8 mouse cellular contexts compared by ENCODE assay signal in the genomic region with DNA sequence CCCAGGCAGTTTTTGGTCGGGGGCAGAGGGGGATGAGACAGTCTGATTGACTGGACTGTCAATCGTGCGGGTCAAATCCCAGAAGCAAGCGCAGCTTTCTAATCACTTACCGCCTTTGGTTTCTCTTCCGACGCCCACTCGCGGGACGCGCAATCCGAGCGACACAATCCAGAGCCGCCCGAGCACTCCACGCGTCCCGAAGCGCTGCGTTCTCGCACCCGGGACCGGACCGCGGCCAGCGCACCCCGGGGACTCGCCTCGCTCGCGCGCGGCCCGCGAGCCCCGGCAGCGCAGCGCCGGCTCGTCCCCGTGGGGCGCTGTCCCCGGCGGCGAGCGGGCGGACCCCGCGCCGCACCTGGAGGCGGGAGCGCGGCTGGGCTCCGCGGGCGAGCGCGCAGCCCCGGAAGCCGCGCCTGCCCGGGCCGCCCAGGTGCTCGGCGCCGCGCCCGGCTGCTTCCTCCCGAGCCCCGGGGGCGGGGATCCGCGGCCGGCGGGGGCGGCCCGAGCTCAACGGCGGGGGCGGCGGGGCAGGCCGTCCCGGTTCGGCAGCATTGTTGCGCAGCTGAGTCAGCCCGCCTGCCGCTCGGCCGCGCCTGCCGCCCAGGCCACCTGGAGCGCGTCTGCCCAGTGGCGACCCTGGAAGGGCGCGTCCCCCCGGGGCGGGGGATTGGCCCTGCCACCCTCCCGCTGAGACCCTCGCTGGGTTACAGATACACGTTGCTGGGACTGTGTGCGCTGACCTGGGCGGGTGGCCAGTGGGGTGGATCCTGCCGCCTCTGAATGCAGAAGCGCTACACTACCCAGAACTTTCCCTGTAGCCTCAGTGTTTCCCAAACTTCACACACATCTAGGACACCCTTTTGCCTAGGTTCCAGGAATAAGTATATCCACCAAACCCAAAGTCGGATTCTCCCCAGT. TPM values are rescaled to one million over a fixed set of nuclear protein-coding genes. Genes with fewer than 3 reads are reported as not detected.
DNase-seq lines count a peak whose midpoint lies in the region; TF ChIP-seq lines count a peak whose summit lies in the region.

A gene (minus strand): TSS at position 376 of the 918 bp plus-strand sequence.

- DNase-seq in CH12.LX (ENCODE audit: extremely low read depth), result peak; percentile 35
- peak; percentile 13 for DNase-seq in cerebellum, adult 11-12 months
- DNase-seq in frontal cortex, postnatal 10 days (ENCODE audit: low spot score in 2 of 2), result peak; percentile 19 to 48
- peak; percentile 37 for DNase-seq in hindbrain, embryonic 10.5 days (ENCODE audit: low spot score)
- peak; percentile 51 to 71 for DNase-seq in layer of hippocampus, postnatal 10 days (ENCODE audit: low spot score in 2 of 2)
- peak; percentile 70 for DNase-seq in lung, postnatal 10 days
- peak; percentile 30 for DNase-seq in ovary, postnatal 10 days (ENCODE audit: low spot score)
- peak; percentile 63 to 76 for DNase-seq in thymus, postnatal 10 days (ENCODE audit: low spot score in 2 of 2)

- TF ChIP-seq CTCF in CH12.LX (conservative IDR thresholded peaks at IDR 0.05 in 1 of 2, IDR thresholded peaks at IDR 0.05 in 1 of 2; ENCODE audit: low read depth in 2 of 2, low read length in 2 of 2), result no peak

- H3K79me2 ChIP-seq in CH12.LX (replicated peaks; ENCODE audit: control insufficient read depth, extremely low read depth, insufficient read depth, poor library complexity, severe bottlenecking), result 0 out of 2 replicates have a peak, but pooled peaks cover 5% of the 10 kb centered on the region

- peak within 1 kb of the TSS; percentile 50 for H3K27ac ChIP-seq in CH12.LX (ENCODE audit: insufficient read depth, low read depth)
- H3K27ac ChIP-seq in hindbrain, embryonic 10.5 days, result peak within 1 kb of the TSS; percentile 81

- no peak for TF ChIP-seq POLR2A in CH12.LX (IDR thresholded peaks at IDR 0.05; ENCODE audit: low read depth, low read length)

- in situ Hi-C loops in CH12.LX (cut with MboI; ENCODE audit: low pct_ligation_motif_present, low pct_unique_long_range_greater_than_20kb, low sequenced_read_pairs), result no loop called here

- H3K27me3 ChIP-seq in CH12.LX (replicated peaks), result no peaks in the 10 kb centered on the region
- peaks cover 17% of the 10 kb centered on the region for H3K27me3 ChIP-seq in hindbrain, embryonic 10.5 days (ENCODE audit: insufficient read depth, poor library complexity, severe bottlenecking)

- dilution Hi-C loops in CH12.LX (cut with MboI; ENCODE audit: extremely low pct_ligation_motif_present, extremely low pct_unique_long_range_greater_than_20kb, low sequenced_read_pairs), result no loop called here

- H3K9me3 ChIP-seq in CH12.LX (replicated peaks; ENCODE audit: low read length), result no peaks in the 10 kb centered on the region
- no peaks in the 10 kb centered on the region for H3K9me3 ChIP-seq in hindbrain, embryonic 10.5 days

- peaks cover 9 to 36% of the 10 kb centered on the region in 2 experiments; a peak in 3 of 4 replicates for H3K4me1 ChIP-seq in CH12.LX (ENCODE audit: control insufficient read depth in 1 of 2, insufficient read depth in 2 of 2)
- H3K4me1 ChIP-seq in hindbrain, embryonic 10.5 days (replicated peaks), result peaks cover 2% of the 10 kb centered on the region; the same call in 1 of the 2 replicates

- no peak for TF ChIP-seq RAD21 in CH12.LX (IDR thresholded peaks at IDR 0.05; ENCODE audit: low read depth, low read length)

- peak within 1 kb of the TSS; percentile 72 to 85 (median 73) for H3K4me3 ChIP-seq in CH12.LX (replicated peaks in 1 of 3; ENCODE audit: low read depth in 2 of 3, low read length in 2 of 3, poor library complexity in 1 of 3)
- peak within 1 kb of the TSS; percentile 68 for H3K4me3 ChIP-seq in hindbrain, embryonic 10.5 days

- 2% methylated on average over 106 of the region's 106 CpGs for WGBS in hindbrain, embryonic 10.5 days

- H3K4me2 ChIP-seq in CH12.LX (ENCODE audit: insufficient read depth, low read depth, poor library complexity, severe bottlenecking), result peak within 1 kb of the TSS; percentile 82

- peaks cover 0 to 3% of the 10 kb centered on the region in 2 experiments for H3K36me3 ChIP-seq in CH12.LX (replicated peaks in 1 of 2; ENCODE audit: control insufficient read depth in 1 of 2, insufficient read depth in 1 of 2, low read length in 1 of 2)
- no peaks in the 10 kb centered on the region for H3K36me3 ChIP-seq in hindbrain, embryonic 10.5 days

- no peak for TF ChIP-seq EP300 in CH12.LX (IDR thresholded peaks at IDR 0.05; ENCODE audit: low read length)

- peak within 1 kb of the TSS; percentile 94 for H3K9ac ChIP-seq in CH12.LX (ENCODE audit: insufficient read depth, low read depth)

TF ChIP-seq in CH12.LX, 34 proteins besides CTCF, POLR2A, EP300 and RAD21:
- peak; percentile 60; the same call in 1 of the 2 replicates for TF ChIP-seq TCF12 (IDR thresholded peaks at IDR 0.05; ENCODE audit: low read depth, low read length)
- TF ChIP-seq UBTF (IDR thresholded peaks at IDR 0.05; ENCODE audit: low read depth, low read length), result 0 out of 2 replicates have a peak, but pooled peaks have one; percentile 50
- no peak for TF ChIP-seq CHD2 (IDR thresholded peaks at IDR 0.05; ENCODE audit: low read length)
- TF ChIP-seq ZC3H11A (IDR thresholded peaks at IDR 0.05; ENCODE audit: low read depth, low read length), result no peak
- TF ChIP-seq ELF1 (IDR thresholded peaks at IDR 0.05; ENCODE audit: low read depth, low read length), result peak; percentile 65
- peak; percentile 65; the same call in 1 of the 2 replicates for TF ChIP-seq NRF1 (IDR thresholded peaks at IDR 0.05; ENCODE audit: low read depth, low read length)
- no peak for TF ChIP-seq USF2 (conservative IDR thresholded peaks at IDR 0.05; ENCODE audit: low read depth, low read length)
- TF ChIP-seq RCOR1 (conservative IDR thresholded peaks at IDR 0.05; ENCODE audit: low read depth, low read length), result no peak
- 0 out of 2 replicates have a peak, but pooled peaks have one; percentile 15 for TF ChIP-seq MEF2A (IDR thresholded peaks at IDR 0.05; ENCODE audit: borderline replicate concordance, low read depth, low read length)
- no peak for TF ChIP-seq GABPA (IDR thresholded peaks at IDR 0.05; ENCODE audit: insufficient replicate concordance, low read depth, low read length)
- peak; percentile 43; the same call in 1 of the 2 replicates for TF ChIP-seq NELFE (IDR thresholded peaks at IDR 0.05; ENCODE audit: low read depth, low read length)
- TF ChIP-seq USF1 (IDR thresholded peaks at IDR 0.05; ENCODE audit: low read depth, low read length), result no peak

RNA-seq across cellular contexts. Expression of the gene that starts here (rescaled TPM):
- total RNA-seq in CH12.LX (2012; rRNA removed) (7.1 and 9.4 TPM in 2 replicates), CH12.LX (2014; rRNA removed) (15.1 and 17.7 TPM in 2 replicates)
- 6.1 and 6.6 TPM in 2 replicates for polyA plus RNA-seq in CH12.LX (2012; ENCODE audit: insufficient read length, low read depth)
- 0.77 and 1.2 TPM in 2 replicates for polyA plus RNA-seq in hindbrain, embryonic 10.5 days (2016; fragmentation: Nextera tagmentation; extraction: Ambion mirVana)
- total RNA-seq in layer of hippocampus, postnatal 10 days (2021), result 10 to 100 TPM; 36.4 to 50.9 TPM

Comparison
In these comparisons a context has a peak if more than half of its experiments do, and no peak if none do; other contexts are left out.
1. Peak in every context shown above with its lines: DNase-seq, H3K4me3 ChIP-seq and H3K27ac ChIP-seq.
2. DNase-seq: peak in every context shown above with its lines; median percentile 70 in lung, postnatal 10 days; 70 in thymus, postnatal 10 days; 61 in layer of hippocampus, postnatal 10 days; 37 in hindbrain, embryonic 10.5 days; 35 in CH12.LX; 34 in frontal cortex, postnatal 10 days; 30 in ovary, postnatal 10 days; 13 in cerebellum, adult 11-12 months.